Mouse (Mus musculus) MEL (cell line): ENCODE results near the gene Tnfrsf11a.

Source experiments
- CTCF ChIP-seq, 3 experiments: IDR thresholded peaks in 2 of 3; conservative IDR thresholded peaks in 1 of 3; 2 replicates each; pipeline ENCODE4 v1.5.1; 2011 to 2012; ENCODE audit warnings: low read length in 3 of 3, low read depth in 2 of 3, mild to moderate bottlenecking in 2 of 3, improper control_type of control experiment in 1 of 3, inconsistent platforms in 1 of 3, mixed read lengths in 1 of 3, moderate library complexity in 1 of 3; ENCODE audit not compliant: control insufficient read depth in 1 of 3, insufficient read depth in 1 of 3, poor library complexity in 1 of 3, severe bottlenecking in 1 of 3
- GATA1 ChIP-seq: IDR thresholded peaks from 2 replicates; pipeline ENCODE4 v1.6.1; 2011; ENCODE audit warnings: low read depth, low read length, improper control_type of control experiment
- TBP ChIP-seq: IDR thresholded peaks from 2 replicates; pipeline ENCODE4 v1.8.0; 2011; ENCODE audit warnings: low read depth, low read length, improper control_type of control experiment

DNA sequence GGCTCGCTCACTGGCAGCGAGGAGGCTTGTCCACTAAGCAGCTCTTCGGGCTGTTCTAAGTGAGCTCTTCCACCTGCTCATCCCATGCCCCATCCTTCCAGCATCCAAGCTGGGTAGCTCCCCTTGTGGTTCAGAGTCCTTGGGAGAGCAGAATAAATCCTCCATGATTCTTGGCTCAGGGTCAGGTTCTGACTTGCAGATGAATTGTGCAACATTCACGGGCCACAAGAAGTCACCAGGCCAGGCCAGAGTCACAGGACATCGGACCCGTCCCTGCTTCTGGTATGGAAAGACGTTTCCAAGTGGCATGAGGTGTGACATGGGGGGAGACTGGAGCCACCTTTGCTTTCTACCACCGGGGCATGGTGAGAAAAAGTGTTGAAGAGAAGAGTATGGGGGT lies 68.3 kb downstream of the Tnfrsf11a start:
- TF ChIP-seq TBP: no peak
- no peak for TF ChIP-seq CTCF (IDR thresholded peaks at IDR 0.05 in 2 of 3, conservative IDR thresholded peaks at IDR 0.05 in 1 of 3; ENCODE audit: control insufficient read depth in 1 of 3, insufficient read depth in 1 of 3, low read depth in 2 of 3, low read length in 3 of 3, poor library complexity in 1 of 3, severe bottlenecking in 1 of 3)
- TF ChIP-seq GATA1: no peak
